27 mouse cellular contexts compared by ENCODE assay signal in the genomic region with DNA sequence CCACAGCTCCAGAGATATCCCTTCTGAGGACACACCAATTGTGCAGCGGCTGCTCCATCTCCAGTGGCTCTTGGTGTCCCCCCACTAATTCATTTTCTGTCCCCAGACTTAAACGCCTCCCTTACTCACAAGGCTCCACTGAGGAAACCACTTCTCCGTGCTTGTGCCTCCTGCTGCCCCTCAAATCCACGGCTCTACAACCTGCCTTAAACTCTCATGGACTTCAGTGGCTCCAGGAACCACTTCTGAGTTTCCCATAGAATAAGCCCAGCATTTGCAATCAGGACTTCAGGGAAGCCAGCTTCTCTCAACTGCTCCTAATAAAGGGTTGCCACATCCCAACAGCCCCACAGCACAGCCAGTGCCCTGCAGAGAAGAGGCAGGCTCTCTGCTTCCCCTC.
DNase-seq lines count a peak whose midpoint lies in the region; ATAC-seq lines count a peak whose summit lies in the region.
"Had no signal": no experiment of that assay in that cellular context is flagged by ENCODE, and none has a peak within 500 bp of the region (broad histone marks: within the 10 kb centered on the region; RNA-seq: fewer than 3 reads in every experiment).

No protein-coding gene starts in this region.

- H3K4me2 ChIP-seq in liver, embryonic 11.5 days: no peak overlapping the region
- no peak overlapping the region for H3K4me2 ChIP-seq in liver, embryonic 12.5 days
- H3K4me2 ChIP-seq: embryonic facial prominence, embryonic 13.5 days; embryonic facial prominence, embryonic 15.5 days; forebrain, embryonic 12.5 days had no signal

- 76% methylated on average over 4 of the region's 4 CpGs for WGBS in liver, embryonic 11.5 days
- WGBS in liver, embryonic 12.5 days (ENCODE audit: insufficient replicate concordance): 55% methylated on average over 4 of the region's 4 CpGs

- DNase-seq in heart, adult 11 months: peak; percentile 54
- DNase-seq in heart, adult 8-10 months (ENCODE audit: low spot score): no peak
- DNase-seq in liver, embryonic 11.5 days (ENCODE audit: low spot score): peak; percentile 25
- peak; percentile 25 for DNase-seq in testis, postnatal 10 days (ENCODE audit: low spot score)
- no peak for DNase-seq in testis, postnatal 14 days (ENCODE audit: low spot score)
- DNase-seq: adrenal gland, adult 8-10 months; adrenal gland, postnatal 14 days; adrenal gland, postnatal 36 days; B cell, adult 2 months; cerebellum, adult 11-12 months; cerebellum, adult 2 months; cerebellum, adult 9-10 months; cerebellum, postnatal 10 days; cerebellum, postnatal 25 days had no signal

- no peaks in the 10 kb centered on the region for H3K27me3 ChIP-seq in liver, embryonic 11.5 days (replicated peaks; ENCODE audit: control insufficient read depth, insufficient read depth, low read length)
- 0 out of 2 replicates have a peak, but pooled peaks cover 6% of the 10 kb centered on the region for H3K27me3 ChIP-seq in liver, embryonic 12.5 days (replicated peaks)
- H3K27me3 ChIP-seq: CH12.LX; forebrain, embryonic 12.5 days had no signal

- no peaks in the 10 kb centered on the region for H3K36me3 ChIP-seq in liver, embryonic 11.5 days (ENCODE audit: control insufficient read depth, insufficient read depth, low read length)
- H3K36me3 ChIP-seq in liver, embryonic 12.5 days: no peaks in the 10 kb centered on the region
- H3K36me3 ChIP-seq: embryonic facial prominence, embryonic 13.5 days; embryonic facial prominence, embryonic 15.5 days; forebrain, embryonic 10.5 days; forebrain, embryonic 12.5 days; G1E had no signal

- H3K9me3 ChIP-seq in liver, embryonic 11.5 days (ENCODE audit: control insufficient read depth, low read length): no peaks in the 10 kb centered on the region
- H3K9me3 ChIP-seq in liver, embryonic 12.5 days (replicated peaks): no peaks in the 10 kb centered on the region
- H3K9me3 ChIP-seq: embryonic facial prominence, embryonic 13.5 days; embryonic facial prominence, embryonic 15.5 days; forebrain, embryonic 10.5 days; forebrain, embryonic 12.5 days; G1E had no signal

- H3K4me3 ChIP-seq in liver, embryonic 11.5 days (ENCODE audit: low read depth, low read length): no peak overlapping the region
- H3K4me3 ChIP-seq in liver, embryonic 12.5 days: no peak overlapping the region
- H3K4me3 ChIP-seq: embryonic facial prominence, embryonic 13.5 days; embryonic facial prominence, embryonic 15.5 days; erythroblast, embryonic 14.5 days; forebrain, embryonic 10.5 days; forebrain, embryonic 12.5 days had no signal

- H3K4me1 ChIP-seq in liver, embryonic 11.5 days (replicated peaks; ENCODE audit: control insufficient read depth, insufficient read depth, low read length): no peaks in the 10 kb centered on the region
- no peaks in the 10 kb centered on the region for H3K4me1 ChIP-seq in liver, embryonic 12.5 days

- ATAC-seq in liver, embryonic 11.5 days (replicated peaks; ENCODE audit: low FRiP score): no peak
- no peak for ATAC-seq in liver, embryonic 12.5 days
- ATAC-seq: activated CD4-positive, CD25-positive, alpha-beta regulatory T cell, adult 4 months; CD4-positive, CD25-positive, alpha-beta regulatory T cell, adult 4 months; forebrain, embryonic 14.5 days; forebrain, embryonic 16.5 days; Patski had no signal

- no peak overlapping the region for H3K9ac ChIP-seq in liver, embryonic 11.5 days (ENCODE audit: low read depth, low read length)
- H3K9ac ChIP-seq in liver, embryonic 12.5 days: no peak overlapping the region
- H3K9ac ChIP-seq: embryonic facial prominence, embryonic 13.5 days; embryonic facial prominence, embryonic 15.5 days; forebrain, embryonic 12.5 days had no signal

- H3K27ac ChIP-seq in liver, embryonic 11.5 days (ENCODE audit: low read depth, low read length): no peak overlapping the region
- H3K27ac ChIP-seq in liver, embryonic 12.5 days: no peak overlapping the region
- H3K27ac ChIP-seq: embryonic facial prominence, embryonic 13.5 days; embryonic facial prominence, embryonic 15.5 days; forebrain, embryonic 10.5 days; forebrain, embryonic 12.5 days had no signal

Comparison
In these comparisons a context has a peak if more than half of its experiments do, and no peak if none do; other contexts are left out.
1. DNase-seq: peak in heart, adult 11 months (single experiment), liver, embryonic 11.5 days (single experiment) and testis, postnatal 10 days (single experiment); none in heart, adult 8-10 months (single experiment) and testis, postnatal 14 days (single experiment).